Mouse (Mus musculus) hindbrain, embryonic 13.5 days (tissue): ENCODE results near the gene Fbp2. TPM values are rescaled to one million over a fixed set of nuclear protein-coding genes. Genes with fewer than 3 reads are reported as not detected.
"Not testable (repeated sequence)": the region's sequence is repeated elsewhere in the genome, so short reads cannot be mapped to it uniquely, and the experiment has no call there.

ENCODE experiments used
- ATAC-seq: fragments of 200-750 bp; cut with Nextera tagmentation; 2 replicates; pipeline ENCODE4 v1.8.0; 2017; ENCODE audit warnings: moderate TSS enrichment; ENCODE audit not compliant: low FRiP score
- H3K27ac ChIP-seq: fragments of 300-500 bp; sonication (generic); 2 replicates; pipeline ENCODE4 v1.5.1; 2015; ENCODE audit warnings: inconsistent platforms, mild to moderate bottlenecking, moderate library complexity
- H3K27me3 ChIP-seq: fragments of 300-500 bp; sonication (generic); 2 replicates; pipeline ENCODE4 v1.6.1; 2015; ENCODE audit warnings: mild to moderate bottlenecking, inconsistent platforms
- H3K36me3 ChIP-seq: fragments of 300-500 bp; sonication (generic); 2 replicates; pipeline ENCODE4 v1.6.1; 2015; ENCODE audit warnings: mild to moderate bottlenecking, inconsistent platforms
- H3K4me1 ChIP-seq: fragments of 300-500 bp; sonication (generic); replicated peaks from 2 replicates; pipeline ENCODE4 v1.6.1; 2015; ENCODE audit warnings: inconsistent platforms
- H3K4me2 ChIP-seq: fragments of 300-500 bp; sonication (generic); 2 replicates; pipeline ENCODE4 v1.6.1; 2015; ENCODE audit warnings: inconsistent platforms, mild to moderate bottlenecking, moderate library complexity
- H3K4me3 ChIP-seq: fragments of 300-500 bp; sonication (generic); 2 replicates; pipeline ENCODE4 v1.5.1; 2015; ENCODE audit warnings: mild to moderate bottlenecking, inconsistent platforms
- H3K9ac ChIP-seq: fragments of 300-500 bp; sonication (generic); 2 replicates; pipeline ENCODE4 v1.6.1; 2015; ENCODE audit warnings: mild to moderate bottlenecking, inconsistent platforms
- H3K9me3 ChIP-seq: fragments of 300-500 bp; sonication (generic); 2 replicates; pipeline ENCODE4 v1.6.1; 2016; ENCODE audit warnings: inconsistent platforms
- WGBS: fragments of 180-500 bp; shearing (Covaris S2); methylation state at CpG from one replicate; pipeline ENCODE4 v1.1.7; 2015; 5-methylcytosine and 5-hydroxymethylcytosine counted together
- polyA plus RNA-seq: library from polyadenylated mRNA; unstranded; fragments of >200 nt; fragmentation: Nextera tagmentation; extraction: Ambion mirVana; gene quantifications from 2 replicates; pipeline ENCODE4 v1.2.1, GENCODE M21; 2015

Gene Fbp2
- polyA plus RNA-seq, 1 experiment from 2014 or later, result 0.93 TPM

- not testable (repeated sequence) for H3K9ac ChIP-seq, ATAC-seq, H3K4me3 ChIP-seq, H3K27me3 ChIP-seq, H3K4me1 ChIP-seq, H3K36me3 ChIP-seq, H3K4me2 ChIP-seq, H3K9me3 ChIP-seq, H3K27ac ChIP-seq
- 86% methylated on average over 10 of the region's 10 CpGs for WGBS
Observed at GRCm38 (mm10) chr13:62859251-62859650, 1.0 kb upstream of the Fbp2 start.

- H3K4me3 ChIP-seq, result no peak overlapping the region
- H3K4me2 ChIP-seq, result no peak overlapping the region
- 91% methylated on average over 14 of the region's 14 CpGs for WGBS
- no peak overlapping the region for H3K9ac ChIP-seq
- H3K36me3 ChIP-seq, result no peaks in the 10 kb centered on the region
- H3K9me3 ChIP-seq, result no peaks in the 10 kb centered on the region
- no peaks in the 10 kb centered on the region; the same call in 1 of the 2 replicates for H3K4me1 ChIP-seq
- H3K27ac ChIP-seq, result no peak overlapping the region
- no peaks in the 10 kb centered on the region for H3K27me3 ChIP-seq
- peak; percentile 16 for ATAC-seq
Observed at GRCm38 (mm10) chr13:62856850-62857249, 1.4 kb downstream of the Fbp2 start.

- H3K4me2 ChIP-seq, result peak overlapping the region; percentile 65
- peak; percentile 95 for ATAC-seq
- 6% methylated on average over 5 of the region's 5 CpGs for WGBS
- peak overlapping the region; percentile 53; the same call in 1 of the 2 replicates for H3K9ac ChIP-seq
- no peaks in the 10 kb centered on the region for H3K27me3 ChIP-seq
- no peaks in the 10 kb centered on the region; the same call in 1 of the 2 replicates for H3K4me1 ChIP-seq
- peak overlapping the region; percentile 41 for H3K4me3 ChIP-seq
- no peaks in the 10 kb centered on the region for H3K9me3 ChIP-seq
- H3K27ac ChIP-seq, result no peak overlapping the region
- H3K36me3 ChIP-seq, result no peaks in the 10 kb centered on the region
Observed at GRCm38 (mm10) chr13:62856305-62856675, 1.9 kb downstream of the Fbp2 start.

GRCm38 (mm10) chr13:62855396-62856304 lies 2.6 kb downstream of the Fbp2 start:
- WGBS, result 34% methylated on average over 25 of the region's 25 CpGs
- peak overlapping the region; percentile 41 for H3K4me3 ChIP-seq
- peak overlapping the region; percentile 53; the same call in 1 of the 2 replicates for H3K9ac ChIP-seq
- no peaks in the 10 kb centered on the region for H3K36me3 ChIP-seq
- H3K9me3 ChIP-seq, result no peaks in the 10 kb centered on the region
- H3K4me2 ChIP-seq, result peak overlapping the region; percentile 65
- H3K4me1 ChIP-seq, result no peaks in the 10 kb centered on the region; the same call in 1 of the 2 replicates
- no peak overlapping the region for H3K27ac ChIP-seq
- ATAC-seq, result peak; percentile 65
- H3K27me3 ChIP-seq, result no peaks in the 10 kb centered on the region

GRCm38 (mm10) chr13:62854666-62855065 lies 3.6 kb downstream of the Fbp2 start:
- Histone ChIP-seq H3K4me1 (no peaks in the 10 kb centered on the region; the same call in 1 of the 2 replicates), H3K27me3 (no peaks in the 10 kb centered on the region), H3K4me3 (no peak overlapping the region), H3K27ac (no peak overlapping the region), H3K36me3 (no peaks in the 10 kb centered on the region), H3K9ac (no peak overlapping the region), H3K4me2 (peak overlapping the region; percentile 38; the same call in 1 of the 2 replicates), H3K9me3 (no peaks in the 10 kb centered on the region)
- ATAC-seq, result no peak
- 10% methylated on average over 15 of the region's 15 CpGs for WGBS

GRCm38 (mm10) chr13:62833341-62833740 lies 24.9 kb downstream of the Fbp2 start:
- Histone ChIP-seq H3K27ac (no peak overlapping the region), H3K9ac (no peak overlapping the region), H3K4me3 (no peak overlapping the region), H3K4me1 (no peaks in the 10 kb centered on the region), H3K27me3 (no peaks in the 10 kb centered on the region), H3K4me2 (no peak overlapping the region), H3K36me3 (no peaks in the 10 kb centered on the region), H3K9me3 (no peaks in the 10 kb centered on the region)
- 36% methylated on average over 4 of the region's 4 CpGs for WGBS
- no peak for ATAC-seq

GRCm38 (mm10) chr13:62832239-62832638 lies 26.0 kb downstream of the Fbp2 start:
- ATAC-seq, result no peak
- H3K9ac ChIP-seq, result no peak overlapping the region
- no peaks in the 10 kb centered on the region for H3K9me3 ChIP-seq
- H3K27ac ChIP-seq, result no peak overlapping the region
- H3K4me2 ChIP-seq, result no peak overlapping the region
- no peaks in the 10 kb centered on the region for H3K27me3 ChIP-seq
- no peaks in the 10 kb centered on the region for H3K36me3 ChIP-seq
- no peaks in the 10 kb centered on the region for H3K4me1 ChIP-seq
- 87% methylated on average over 2 of the region's 2 CpGs for WGBS
- no peak overlapping the region for H3K4me3 ChIP-seq

GRCm38 (mm10) chr13:62815705-62816104 lies 42.5 kb downstream of the Fbp2 start:
- H3K4me2 ChIP-seq, ATAC-seq, H3K9ac ChIP-seq, H3K9me3 ChIP-seq, H3K27ac ChIP-seq, H3K4me1 ChIP-seq, H3K4me3 ChIP-seq, H3K27me3 ChIP-seq, H3K36me3 ChIP-seq: not testable (repeated sequence)
- 89% methylated on average over 3 of the region's 3 CpGs for WGBS

- Histone ChIP-seq H3K27ac (no peak overlapping the region), H3K27me3 (no peaks in the 10 kb centered on the region)
Observed at GRCm38 (mm10) chr13:62812713-62813112, 45.5 kb downstream of the Fbp2 start.

GRCm38 (mm10) chr13:62807981-62808380 lies 50.2 kb downstream of the Fbp2 start:
- H3K4me1 ChIP-seq, H3K27ac ChIP-seq, H3K36me3 ChIP-seq, H3K4me3 ChIP-seq, ATAC-seq, H3K4me2 ChIP-seq, H3K9me3 ChIP-seq, H3K9ac ChIP-seq, H3K27me3 ChIP-seq: not testable (repeated sequence)
- 90% methylated on average over 6 of the region's 6 CpGs for WGBS

More at GRCm38 (mm10) chr13:62812713-62813112, 45.5 kb downstream of the Fbp2 start:
- H3K4me2 ChIP-seq, result peak overlapping the region; percentile 58
- ATAC-seq, result no peak
- H3K4me3 ChIP-seq, result peak overlapping the region; percentile 35
- whole genome bisulfite sequencing, result 9% methylated on average over 29 of the region's 32 CpGs
- H3K9me3 ChIP-seq, result no peaks in the 10 kb centered on the region
- no peaks in the 10 kb centered on the region for H3K36me3 ChIP-seq
- H3K9ac ChIP-seq, result peak overlapping the region; percentile 55; the same call in 1 of the 2 replicates
- no peaks in the 10 kb centered on the region for H3K4me1 ChIP-seq
